8 mouse cellular contexts compared by ENCODE assay signal in the genomic region with DNA sequence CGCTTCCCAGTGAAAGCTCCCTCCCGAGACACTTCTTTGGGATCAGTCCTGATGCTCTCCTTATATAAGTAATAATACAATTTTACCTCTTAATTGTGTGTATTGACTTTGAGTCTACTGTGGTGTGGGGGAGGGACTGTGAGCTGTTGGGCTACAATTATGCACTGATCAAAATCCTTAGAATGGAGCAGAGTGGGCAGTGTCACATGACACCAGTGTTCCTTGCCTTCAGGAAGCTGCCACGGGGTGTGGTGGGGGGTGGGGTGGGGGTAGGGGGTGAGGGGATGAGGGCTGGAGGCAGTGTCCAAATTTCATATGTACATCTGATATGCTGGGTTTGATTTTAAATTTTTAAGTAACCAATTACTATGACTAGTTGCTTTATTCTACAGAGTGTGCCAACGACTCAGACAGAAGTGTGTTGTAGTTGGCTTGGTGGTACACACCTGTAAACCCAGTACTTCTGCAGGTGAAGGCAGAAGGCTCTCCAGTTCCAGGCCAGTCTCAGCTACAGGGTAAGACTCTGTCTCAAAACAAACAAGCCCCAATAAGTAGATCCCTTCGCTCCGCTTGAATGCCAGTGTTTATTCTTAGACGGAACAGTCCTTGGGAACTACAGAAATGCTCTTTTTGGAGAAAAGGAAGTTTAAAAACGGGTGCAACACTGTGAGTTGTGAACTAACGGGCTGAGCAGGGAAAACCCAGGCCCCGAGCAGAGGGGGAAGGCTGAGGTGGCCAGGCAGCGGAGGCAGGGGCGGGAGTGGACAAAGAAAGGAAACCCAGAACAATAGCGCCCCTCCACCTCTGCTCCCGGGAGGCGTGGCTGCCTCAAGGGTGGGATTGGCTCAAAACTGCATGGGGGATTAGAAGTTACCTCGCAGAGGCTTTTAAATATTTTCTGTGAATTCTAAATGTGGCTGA. TPM values are rescaled to one million over a fixed set of nuclear protein-coding genes. Genes with fewer than 3 reads are reported as not detected.
A peak's percentile ranks its signal among the peaks of the same experiment; 100 is the strongest.
DNase-seq lines count a peak whose midpoint lies in the region; ATAC-seq lines count a peak whose summit lies in the region.

No protein-coding gene starts in this region.

- peak overlapping the region; percentile 63 for H3K9ac ChIP-seq in embryonic facial prominence, embryonic 13.5 days
- peak overlapping the region; percentile 78 for H3K9ac ChIP-seq in heart, embryonic 13.5 days
- peak overlapping the region; percentile 59 for H3K9ac ChIP-seq in lung, embryonic 16.5 days (ENCODE audit: low read length)

- WGBS in embryonic facial prominence, embryonic 13.5 days, result 13% methylated on average over 16 of the region's 16 CpGs
- 15% methylated on average over 16 of the region's 16 CpGs for WGBS in heart, embryonic 13.5 days
- 14% methylated on average over 16 of the region's 16 CpGs for WGBS in lung, embryonic 16.5 days

- peak; percentile 14 to 39 for DNase-seq in adrenal gland, adult 18-20 months (ENCODE audit: low spot score in 2 of 2)
- DNase-seq in kidney, adult 9 months, result peak; percentile 45
- peak; percentile 75 for DNase-seq in retina, embryonic 14.5 days (ENCODE audit: low spot score)
- no peak for DNase-seq in cerebellum, postnatal 36 days
- no peak for DNase-seq in left cerebral cortex, postnatal 25 days (ENCODE audit: low spot score in 2 of 2)

- H3K4me3 ChIP-seq in embryonic facial prominence, embryonic 13.5 days, result peak overlapping the region; percentile 33
- H3K4me3 ChIP-seq in heart, embryonic 13.5 days, result peak overlapping the region; percentile 49
- H3K4me3 ChIP-seq in lung, embryonic 16.5 days (ENCODE audit: low read length), result peak overlapping the region; percentile 33

- H3K4me1 ChIP-seq in embryonic facial prominence, embryonic 13.5 days, result 0 out of 2 replicates have a peak, but pooled peaks cover 3% of the 10 kb centered on the region
- peaks cover 8% of the 10 kb centered on the region for H3K4me1 ChIP-seq in heart, embryonic 13.5 days
- H3K4me1 ChIP-seq in lung, embryonic 16.5 days (replicated peaks; ENCODE audit: control insufficient read depth, insufficient read depth, low read length), result no peaks in the 10 kb centered on the region; the same call in 1 of the 2 replicates

- ATAC-seq in embryonic facial prominence, embryonic 13.5 days (ENCODE audit: insufficient number of reproducible peaks, insufficient read depth, low FRiP score, low TSS enrichment, low read depth), result no peak
- no peak; the same call in 1 of the 2 replicates for ATAC-seq in heart, embryonic 13.5 days (ENCODE audit: extremely low read depth, insufficient number of reproducible peaks, low FRiP score, low TSS enrichment)
- peak; percentile 87 for ATAC-seq in lung, embryonic 16.5 days (ENCODE audit: low read depth)

- intact Hi-C loops in left cerebral cortex, postnatal 25 days (cut with DNase I), result loop anchor here (5.0 kb wide), 1 partner anchor 41 kb away; no protein-coding TSS in a partner anchor

- H3K27ac ChIP-seq in embryonic facial prominence, embryonic 13.5 days, result peak overlapping the region; percentile 90
- peak overlapping the region; percentile 78 for H3K27ac ChIP-seq in heart, embryonic 13.5 days (replicated peaks)
- H3K27ac ChIP-seq in lung, embryonic 16.5 days (ENCODE audit: low read length), result peak overlapping the region; percentile 54

- no peaks in the 10 kb centered on the region for H3K27me3 ChIP-seq in embryonic facial prominence, embryonic 13.5 days
- H3K27me3 ChIP-seq in heart, embryonic 13.5 days (replicated peaks), result no peaks in the 10 kb centered on the region
- no peaks in the 10 kb centered on the region for H3K27me3 ChIP-seq in lung, embryonic 16.5 days (ENCODE audit: control insufficient read depth, insufficient read depth, low read depth, low read length)

- H3K9me3 ChIP-seq in embryonic facial prominence, embryonic 13.5 days, result no peaks in the 10 kb centered on the region
- no peaks in the 10 kb centered on the region for H3K9me3 ChIP-seq in heart, embryonic 13.5 days
- H3K9me3 ChIP-seq in lung, embryonic 16.5 days (ENCODE audit: control insufficient read depth, low read length), result no peaks in the 10 kb centered on the region

- peak overlapping the region; percentile 58 for H3K4me2 ChIP-seq in embryonic facial prominence, embryonic 13.5 days
- peak overlapping the region; percentile 71 for H3K4me2 ChIP-seq in heart, embryonic 13.5 days
- peak overlapping the region; percentile 58 for H3K4me2 ChIP-seq in lung, embryonic 16.5 days (ENCODE audit: low read depth, low read length)

- no peaks in the 10 kb centered on the region for H3K36me3 ChIP-seq in embryonic facial prominence, embryonic 13.5 days
- H3K36me3 ChIP-seq in heart, embryonic 13.5 days, result no peaks in the 10 kb centered on the region
- H3K36me3 ChIP-seq in lung, embryonic 16.5 days (ENCODE audit: control insufficient read depth, insufficient read depth, low read length), result no peaks in the 10 kb centered on the region

RNA-seq across cellular contexts. Expression of gene Xpo1, which starts 45.0 kb away (rescaled TPM):
- 10 to 100 TPM; 55.2 to 62.9 TPM for total RNA-seq in adrenal gland, adult 18-20 months (2021)
- 105 and 111 TPM in 2 replicates for polyA plus RNA-seq in embryonic facial prominence, embryonic 13.5 days (2015; fragmentation: Nextera tagmentation; extraction: Ambion mirVana)
- polyA plus RNA-seq in heart, embryonic 13.5 days (2015; fragmentation: Nextera tagmentation; extraction: Ambion mirVana), result 51.9 and 52.8 TPM in 2 replicates
- polyA plus RNA-seq in lung, embryonic 16.5 days (2015; fragmentation: Nextera tagmentation; extraction: Ambion mirVana), result 89.1 and 90.2 TPM in 2 replicates
- total RNA-seq in left cerebral cortex, postnatal 25 days (2021), result 10 to 100 TPM; 67.7 to 69.2 TPM

Comparison
In these comparisons a context has a peak if more than half of its experiments do, and no peak if none do; other contexts are left out.
1. DNase-seq: peak in adrenal gland, adult 18-20 months (2 of 2), kidney, adult 9 months (single experiment) and retina, embryonic 14.5 days (single experiment); none in cerebellum, postnatal 36 days (0 of 2) and left cerebral cortex, postnatal 25 days (0 of 2).
2. Peak in every context shown above with its lines, with median percentiles within 50 percentile points of each other: H3K27ac ChIP-seq, H3K4me2 ChIP-seq, H3K4me3 ChIP-seq and H3K9ac ChIP-seq.